Mouse (Mus musculus): ENCODE results near the gene Batf. TPM values are rescaled to one million over a fixed set of nuclear protein-coding genes. Genes with fewer than 3 reads are reported as not detected.
"Not testable (repeated sequence)": the region's sequence is repeated elsewhere in the genome, so short reads cannot be mapped to it uniquely, and the experiment has no call there.

Gene Batf
- polyA plus RNA-seq, 1 experiment from 2014 or later = 4.3 TPM

DNA sequence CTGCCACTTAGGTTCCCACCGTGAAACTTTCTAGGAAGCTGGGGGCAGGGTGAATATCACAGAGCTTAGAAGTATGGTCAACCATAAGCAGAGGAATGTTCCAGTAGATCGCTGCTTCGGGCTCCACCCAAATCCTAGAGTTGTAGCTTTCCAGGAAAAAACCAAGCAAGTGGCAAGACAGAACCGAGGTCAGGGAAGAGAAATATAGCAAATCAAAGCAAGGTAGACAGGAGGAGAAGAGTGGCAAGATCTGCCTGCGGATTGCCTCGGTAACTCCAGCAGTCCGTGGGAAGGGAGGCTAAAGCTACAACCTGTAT lies 706 bp downstream of the Batf start:
- H3K4me3 ChIP-seq (replicated peaks) = peak overlapping the region; percentile 43

DNA sequence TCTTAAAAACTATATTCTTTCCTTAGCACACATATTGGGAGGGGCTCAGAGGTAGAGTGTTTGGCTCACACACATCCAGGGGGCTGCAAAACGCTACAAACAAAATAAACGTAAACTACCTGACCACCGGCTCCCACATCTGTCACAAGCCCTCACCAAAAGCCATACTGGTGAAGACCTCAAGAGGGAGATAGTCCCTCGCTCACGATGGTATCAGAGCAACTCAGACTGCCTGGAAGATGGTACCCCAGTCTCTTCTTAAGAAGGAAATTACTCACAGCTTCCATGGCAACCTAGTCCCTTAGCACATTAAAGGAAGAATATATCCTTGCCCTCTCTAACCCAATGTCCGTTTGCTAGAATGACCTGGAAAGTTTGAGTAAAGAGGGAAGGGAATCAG lies 1.4 kb downstream of the Batf start:
- 40% methylated on average over 6 of the region's 6 CpGs for WGBS (ENCODE audit: insufficient replicate concordance)
- no peak overlapping the region for H3K4me3 ChIP-seq (replicated peaks)

More for the DNA sequence above, 706 bp downstream of the Batf start:
- Histone ChIP-seq H3K27ac (no peak overlapping the region), H3K9me3 (replicated peaks) (no peaks in the 10 kb centered on the region), H3K4me1 (replicated peaks) (peaks cover 11% of the 10 kb centered on the region), H3K36me3 (no peaks in the 10 kb centered on the region), H3K9ac (peak overlapping the region; percentile 49; the same call in 1 of the 2 replicates), H3K27me3 (no peaks in the 10 kb centered on the region), H3K4me2 (peak overlapping the region; percentile 55)
- 34% methylated on average over 7 of the region's 7 CpGs for WGBS (ENCODE audit: insufficient replicate concordance)
- ATAC-seq (ENCODE audit: low read depth) = no peak
- no peak for DNase-seq

GRCm38 (mm10) chr12:85695787-85696186 lies 9.3 kb downstream of the Batf start:
- no peak overlapping the region for H3K4me2 ChIP-seq
- H3K4me1 ChIP-seq (replicated peaks) = 0 out of 2 replicates have a peak, but pooled peaks cover 2% of the 10 kb centered on the region
- no peak overlapping the region for H3K27ac ChIP-seq
- H3K9me3 ChIP-seq (replicated peaks) = no peaks in the 10 kb centered on the region
- H3K36me3 ChIP-seq = no peaks in the 10 kb centered on the region
- ATAC-seq (ENCODE audit: low read depth) (no peak), DNase-seq (no peak)
- H3K9ac ChIP-seq = no peak overlapping the region
- no peak overlapping the region for H3K4me3 ChIP-seq (replicated peaks)
- H3K27me3 ChIP-seq = no peaks in the 10 kb centered on the region
- 83% methylated on average over 2 of the region's 2 CpGs for WGBS (ENCODE audit: insufficient replicate concordance)

More for the DNA sequence above, 1.4 kb downstream of the Batf start:
- H3K27ac ChIP-seq = no peak overlapping the region
- H3K9ac ChIP-seq = no peak overlapping the region
- H3K9me3 ChIP-seq (replicated peaks) = no peaks in the 10 kb centered on the region
- H3K4me1 ChIP-seq (replicated peaks) = peaks cover 11% of the 10 kb centered on the region
- no peak for ATAC-seq (ENCODE audit: low read depth)
- DNase-seq = no peak
- H3K36me3 ChIP-seq = no peaks in the 10 kb centered on the region
- H3K4me2 ChIP-seq = no peak overlapping the region
- no peaks in the 10 kb centered on the region for H3K27me3 ChIP-seq

DNA sequence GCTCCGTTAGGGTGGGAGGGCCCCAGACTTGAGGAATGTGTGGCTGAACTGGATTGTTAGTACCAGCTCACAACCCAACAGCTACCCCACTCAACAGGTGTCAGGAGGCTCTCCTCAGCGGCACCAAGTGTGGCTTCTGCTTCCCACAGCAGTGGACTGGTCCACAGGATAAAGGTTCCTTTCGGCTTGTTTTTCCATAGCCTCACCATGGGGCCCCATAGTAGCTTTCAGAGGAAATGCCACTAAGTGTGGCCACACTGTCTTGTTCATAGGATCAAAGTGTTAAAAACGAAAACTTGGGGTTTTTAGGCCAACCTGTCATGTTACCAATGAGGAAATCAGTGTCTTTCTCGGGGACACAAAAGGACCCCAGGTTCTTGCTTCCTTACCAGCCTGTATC lies 10.0 kb downstream of the Batf start:
- Histone ChIP-seq H3K27ac (no peak overlapping the region), H3K4me1 (replicated peaks) (0 out of 2 replicates have a peak, but pooled peaks cover 2% of the 10 kb centered on the region), H3K9me3 (replicated peaks) (no peaks in the 10 kb centered on the region), H3K27me3 (no peaks in the 10 kb centered on the region), H3K9ac (no peak overlapping the region), H3K4me2 (no peak overlapping the region), H3K4me3 (replicated peaks) (no peak overlapping the region), H3K36me3 (no peaks in the 10 kb centered on the region)
- DNase-seq (no peak), ATAC-seq (ENCODE audit: low read depth) (no peak)
- WGBS (ENCODE audit: insufficient replicate concordance) = 68% methylated on average over 5 of the region's 5 CpGs

DNA sequence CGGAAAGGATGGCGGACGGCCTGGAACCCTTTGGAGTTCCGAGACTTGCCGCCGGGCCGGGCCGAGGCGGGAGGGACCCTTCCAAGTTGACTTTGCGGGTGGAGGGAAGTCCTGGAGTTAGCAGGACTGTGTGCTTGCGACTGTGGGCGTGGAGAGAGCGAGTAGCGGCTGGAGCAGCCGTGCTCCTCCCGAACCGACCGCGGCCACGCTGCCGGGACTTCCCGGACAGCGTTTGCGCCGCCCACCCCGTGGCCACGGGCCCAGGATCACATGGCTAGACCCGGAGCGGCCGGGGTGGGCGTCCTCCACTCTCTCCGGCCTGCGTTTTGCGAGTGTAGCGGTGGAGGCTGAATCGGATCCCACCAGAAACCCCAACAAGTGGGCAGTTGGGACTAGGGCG lies 11.7 kb downstream of the Batf start:
- H3K4me1 ChIP-seq (replicated peaks); H3K27ac ChIP-seq; DNase-seq; H3K4me3 ChIP-seq (replicated peaks); H3K36me3 ChIP-seq; H3K27me3 ChIP-seq; H3K9ac ChIP-seq; H3K9me3 ChIP-seq (replicated peaks): not testable (repeated sequence)
- H3K4me2 ChIP-seq = peak overlapping the region; percentile 46
- peak; percentile 92 for ATAC-seq (ENCODE audit: low read depth)
- 36% methylated on average over 15 of the region's 37 CpGs for WGBS (ENCODE audit: insufficient replicate concordance)

- Histone ChIP-seq H3K4me1 (replicated peaks) (peaks cover 16% of the 10 kb centered on the region), H3K27ac (no peak overlapping the region), H3K4me2 (no peak overlapping the region), H3K9ac (no peak overlapping the region), H3K9me3 (replicated peaks) (no peaks in the 10 kb centered on the region), H3K4me3 (replicated peaks) (no peak overlapping the region), H3K36me3 (no peaks in the 10 kb centered on the region), H3K27me3 (no peaks in the 10 kb centered on the region)
- ATAC-seq (ENCODE audit: low read depth) (no peak), DNase-seq (no peak)
- 67% methylated on average over 6 of the region's 6 CpGs for WGBS (ENCODE audit: insufficient replicate concordance)
These were observed 13.8 kb downstream of the Batf start for GRCm38 (mm10) chr12:85700191-85700841.

DNA sequence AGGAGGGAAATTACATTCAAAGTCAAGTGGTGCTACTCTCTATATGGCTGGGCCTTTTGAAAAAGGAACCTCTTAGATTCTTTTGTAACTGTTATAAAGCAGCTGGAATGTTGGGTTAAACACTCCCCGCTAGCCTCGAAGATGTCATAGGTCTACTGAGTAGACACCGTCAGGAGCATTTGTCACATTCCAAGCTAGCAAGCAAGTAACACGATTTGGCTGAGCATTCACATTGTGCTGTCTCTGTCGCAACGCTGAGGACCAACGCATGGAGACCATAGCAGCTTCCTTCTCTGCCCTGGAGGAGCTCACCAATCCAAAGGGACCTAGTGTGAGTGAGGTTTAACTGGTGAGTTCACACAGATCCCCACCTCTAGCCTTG lies 14.4 kb downstream of the Batf start:
- no peak overlapping the region for H3K27ac ChIP-seq
- no peak overlapping the region for H3K9ac ChIP-seq
- no peak overlapping the region for H3K4me3 ChIP-seq (replicated peaks)
- no peak for ATAC-seq (ENCODE audit: low read depth)
- no peak overlapping the region for H3K4me2 ChIP-seq
- DNase-seq = no peak
- H3K36me3 ChIP-seq = no peaks in the 10 kb centered on the region
- H3K9me3 ChIP-seq (replicated peaks) = no peaks in the 10 kb centered on the region
- H3K27me3 ChIP-seq = no peaks in the 10 kb centered on the region
- WGBS (ENCODE audit: insufficient replicate concordance) = 84% methylated on average over 7 of the region's 7 CpGs
- H3K4me1 ChIP-seq (replicated peaks) = peaks cover 20% of the 10 kb centered on the region

GRCm38 (mm10) chr12:85702166-85703055 lies 15.9 kb downstream of the Batf start:
- peaks cover 26% of the 10 kb centered on the region for H3K4me1 ChIP-seq (replicated peaks)
- no peaks in the 10 kb centered on the region for H3K9me3 ChIP-seq (replicated peaks)
- no peak overlapping the region for H3K9ac ChIP-seq
- ATAC-seq (ENCODE audit: low read depth) = no peak
- no peak overlapping the region for H3K27ac ChIP-seq
- WGBS (ENCODE audit: insufficient replicate concordance) = 70% methylated on average over 15 of the region's 15 CpGs
- H3K36me3 ChIP-seq = no peaks in the 10 kb centered on the region
- H3K4me2 ChIP-seq = no peak overlapping the region
- peaks cover 7% of the 10 kb centered on the region; the same call in 1 of the 2 replicates for H3K27me3 ChIP-seq
- no peak for DNase-seq
- H3K4me3 ChIP-seq (replicated peaks) = no peak overlapping the region

GRCm38 (mm10) chr12:85703507-85703906 lies 17.0 kb downstream of the Batf start:
- Histone ChIP-seq H3K4me2 (no peak overlapping the region), H3K27ac (no peak overlapping the region), H3K4me3 (replicated peaks) (no peak overlapping the region), H3K27me3 (peaks cover 7% of the 10 kb centered on the region; the same call in 1 of the 2 replicates), H3K9ac (no peak overlapping the region), H3K4me1 (replicated peaks) (peaks cover 25% of the 10 kb centered on the region), H3K9me3 (replicated peaks) (no peaks in the 10 kb centered on the region), H3K36me3 (no peaks in the 10 kb centered on the region)
- DNase-seq (no peak), ATAC-seq (ENCODE audit: low read depth) (no peak)
- 60% methylated on average over 3 of the region's 3 CpGs for WGBS (ENCODE audit: insufficient replicate concordance)

GRCm38 (mm10) chr12:85704566-85704965 lies 18.1 kb downstream of the Batf start:
- no peaks in the 10 kb centered on the region for H3K36me3 ChIP-seq
- H3K27me3 ChIP-seq = peaks cover 8% of the 10 kb centered on the region; the same call in 1 of the 2 replicates
- H3K4me1 ChIP-seq (replicated peaks) = peaks cover 25% of the 10 kb centered on the region
- H3K9ac ChIP-seq = peak overlapping the region; percentile 67; the same call in 1 of the 2 replicates
- 28% methylated on average over 7 of the region's 7 CpGs for WGBS (ENCODE audit: insufficient replicate concordance)
- H3K27ac ChIP-seq = peak overlapping the region; percentile 76
- no peaks in the 10 kb centered on the region for H3K9me3 ChIP-seq (replicated peaks)
- no peak overlapping the region for H3K4me3 ChIP-seq (replicated peaks)
- peak; percentile 20 for DNase-seq
- peak overlapping the region; percentile 78 for H3K4me2 ChIP-seq
- no peak for ATAC-seq (ENCODE audit: low read depth)

- Histone ChIP-seq H3K36me3 (no peaks in the 10 kb centered on the region), H3K27me3 (peaks cover 10% of the 10 kb centered on the region; the same call in 1 of the 2 replicates), H3K9me3 (replicated peaks) (no peaks in the 10 kb centered on the region), H3K9ac (peak overlapping the region; percentile 67), H3K4me2 (peak overlapping the region; percentile 78), H3K27ac (peak overlapping the region; percentile 76), H3K4me3 (replicated peaks) (peak overlapping the region; percentile 49), H3K4me1 (replicated peaks) (peaks cover 25% of the 10 kb centered on the region)
- peak; percentile 89 for ATAC-seq (ENCODE audit: low read depth)
- peak; percentile 70 for DNase-seq
- WGBS (ENCODE audit: insufficient replicate concordance) = 4% methylated on average over 20 of the region's 20 CpGs
These were observed 18.7 kb downstream of the Batf start for GRCm38 (mm10) chr12:85705002-85705830.

All from liver, embryonic 13.5 days (tissue).